Mouse (Mus musculus) heart, embryonic 16.5 days (tissue): Measurements from ENCODE around the gene Rab40c. TPM values are rescaled to one million over a fixed set of nuclear protein-coding genes. Genes with fewer than 3 reads are reported as not detected.
A peak's percentile ranks its signal among the peaks of the same experiment; 100 is the strongest.

Source experiments
- ATAC-seq: fragments of 200-750 bp; cut with Nextera tagmentation; replicated peaks from 2 replicates; pipeline ENCODE4 v1.8.0; 2017; ENCODE audit warnings: moderate number of reproducible peaks; ENCODE audit not compliant: insufficient read depth, low FRiP score; ENCODE audit errors: extremely low read depth
- H3K27ac ChIP-seq: fragments of 300-500 bp; sonication (generic); 2 replicates; pipeline ENCODE4 v1.5.1; 2014; ENCODE audit warnings: mild to moderate bottlenecking, low read length, control low read depth, moderate library complexity
- H3K27me3 ChIP-seq: fragments of 300-500 bp; sonication (generic); 2 replicates; pipeline ENCODE4 v1.6.1; 2014; ENCODE audit warnings: low read length, mixed read lengths; ENCODE audit not compliant: control insufficient read depth, insufficient read depth
- H3K36me3 ChIP-seq: fragments of 300-500 bp; sonication (generic); 2 replicates; pipeline ENCODE4 v1.6.1; 2014; ENCODE audit not compliant: control insufficient read depth, insufficient read depth
- H3K4me1 ChIP-seq: fragments of 300-500 bp; sonication (generic); 2 replicates; pipeline ENCODE4 v1.6.1; 2014; ENCODE audit warnings: low read length, mixed read lengths; ENCODE audit not compliant: control insufficient read depth, insufficient read depth
- H3K4me2 ChIP-seq: fragments of 300-500 bp; sonication (generic); 2 replicates; pipeline ENCODE4 v1.6.1; 2014; ENCODE audit warnings: low read depth, mild to moderate bottlenecking, control low read depth, low read length
- H3K4me3 ChIP-seq: fragments of 300-500 bp; sonication (generic); 2 replicates; pipeline ENCODE4 v1.5.1; 2014; ENCODE audit warnings: mild to moderate bottlenecking, control low read depth, low read length
- H3K9ac ChIP-seq: fragments of 300-500 bp; sonication (generic); 2 replicates; pipeline ENCODE4 v1.6.1; 2014; ENCODE audit warnings: low read length, control low read depth
- H3K9me3 ChIP-seq: fragments of 300-500 bp; sonication (generic); replicated peaks from 2 replicates; pipeline ENCODE4 v1.6.1; 2016; ENCODE audit warnings: low read length; ENCODE audit not compliant: control insufficient read depth
- WGBS: fragments of 180-500 bp; shearing (Covaris S2); extraction: QIAGEN DNeasy Blood & Tissue Kit; methylation state at CpG from one replicate; pipeline ENCODE4 v1.1.7; 2014; 5-methylcytosine and 5-hydroxymethylcytosine counted together
- polyA plus RNA-seq: library from polyadenylated mRNA; unstranded; fragments of >200 nt; fragmentation: Nextera tagmentation; extraction: Ambion mirVana; gene quantifications from 2 replicates; pipeline ENCODE4 v1.2.1, GENCODE M21; 2015

Gene Rab40c
- polyA plus RNA-seq, 1 experiment from 2014 or later = 14.5 TPM

DNA sequence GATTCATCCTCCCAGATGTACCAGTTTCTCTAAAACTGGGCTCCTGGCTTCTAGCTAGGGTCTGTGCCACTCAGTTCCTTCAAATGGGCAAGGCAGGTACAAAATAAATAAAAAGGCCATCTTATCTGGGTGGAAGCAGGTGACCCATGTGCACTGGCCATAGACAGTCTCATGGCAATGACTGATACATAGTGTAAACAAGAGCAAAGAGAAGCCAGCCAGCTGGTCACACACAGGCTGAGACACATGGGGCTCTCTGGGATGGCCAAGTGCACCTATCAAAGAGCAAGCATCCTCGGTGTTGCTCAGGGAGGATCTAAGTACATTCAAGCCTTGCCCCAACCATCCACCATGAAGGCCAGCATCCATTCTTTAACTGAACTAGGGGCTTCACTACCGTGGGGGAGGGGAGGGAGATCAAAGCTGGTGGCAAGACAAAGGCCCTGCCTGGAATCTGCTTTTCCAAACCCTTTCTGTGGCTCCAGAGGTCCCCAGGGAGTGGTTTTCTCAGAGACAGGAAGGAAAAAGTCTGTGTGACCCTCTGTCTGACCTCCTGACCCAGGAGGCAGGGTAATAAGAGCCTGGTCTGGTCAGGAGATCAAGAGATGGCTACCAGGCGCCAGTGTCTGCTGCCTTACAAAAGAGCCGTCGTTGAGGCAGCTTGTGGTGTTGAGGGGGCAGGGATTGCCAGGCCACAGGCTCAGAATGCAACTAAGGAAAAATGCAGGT, 38.5 kb downstream of the Rab40c start:
- Histone ChIP-seq H3K4me3 (no peak overlapping the region), H3K9me3 (no peaks in the 10 kb centered on the region), H3K4me1 (peaks cover 9% of the 10 kb centered on the region), H3K27ac (no peak overlapping the region), H3K9ac (no peak overlapping the region), H3K4me2 (no peak overlapping the region), H3K36me3 (peaks cover 16% of the 10 kb centered on the region), H3K27me3 (no peaks in the 10 kb centered on the region)
- 21% methylated on average over 5 of the region's 5 CpGs for WGBS
- ATAC-seq = no peak

DNA sequence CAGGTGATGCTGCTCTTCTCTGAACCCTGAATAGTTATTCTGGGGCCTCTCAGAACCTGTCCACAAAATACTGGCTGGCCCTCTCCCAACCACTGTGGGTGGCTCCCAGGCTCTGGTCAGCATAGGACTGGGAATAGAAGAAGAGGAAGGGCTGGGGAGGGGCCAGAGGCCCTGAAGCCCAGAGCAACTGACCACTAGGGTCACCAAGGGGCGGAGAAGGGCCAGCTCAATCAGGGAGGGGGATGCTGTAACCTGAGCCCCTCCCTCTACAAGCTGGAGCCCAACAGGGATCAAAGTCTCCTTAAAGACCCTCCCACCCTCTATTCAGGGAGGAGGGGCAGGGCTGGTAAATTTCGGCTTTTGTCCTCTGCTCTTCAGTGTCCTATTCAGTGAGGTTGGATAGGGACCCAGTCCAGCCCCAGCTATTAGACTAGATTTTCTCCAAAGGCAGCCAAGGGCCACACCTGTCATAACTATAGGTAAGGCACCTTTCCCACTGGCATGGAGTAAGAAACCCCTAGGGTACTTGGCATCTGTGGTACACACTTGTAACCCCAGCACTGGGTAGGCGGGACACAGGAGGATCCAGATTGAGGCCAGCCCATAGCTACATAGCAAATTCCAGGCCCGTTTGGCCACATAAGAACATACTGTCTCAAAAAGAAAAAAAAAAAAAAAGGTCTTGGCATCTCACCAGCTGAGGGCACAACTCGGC, 39.2 kb downstream of the Rab40c start, which contains the start of gene Wfikkn1:
Wfikkn1 (minus strand) TSS at position 663 of the 715 bp plus-strand sequence.
- H3K4me1 ChIP-seq = peaks cover 11% of the 10 kb centered on the region
- H3K4me2 ChIP-seq = no peak within 1 kb of the TSS
- H3K9me3 ChIP-seq = no peaks in the 10 kb centered on the region
- H3K9ac ChIP-seq = no peak within 1 kb of the TSS
- H3K27me3 ChIP-seq = no peaks in the 10 kb centered on the region
- WGBS = 61% methylated on average over 5 of the region's 5 CpGs
- ATAC-seq = no peak
- no peak within 1 kb of the TSS for H3K27ac ChIP-seq
- no peak within 1 kb of the TSS for H3K4me3 ChIP-seq
- H3K36me3 ChIP-seq = peaks cover 16% of the 10 kb centered on the region

DNA sequence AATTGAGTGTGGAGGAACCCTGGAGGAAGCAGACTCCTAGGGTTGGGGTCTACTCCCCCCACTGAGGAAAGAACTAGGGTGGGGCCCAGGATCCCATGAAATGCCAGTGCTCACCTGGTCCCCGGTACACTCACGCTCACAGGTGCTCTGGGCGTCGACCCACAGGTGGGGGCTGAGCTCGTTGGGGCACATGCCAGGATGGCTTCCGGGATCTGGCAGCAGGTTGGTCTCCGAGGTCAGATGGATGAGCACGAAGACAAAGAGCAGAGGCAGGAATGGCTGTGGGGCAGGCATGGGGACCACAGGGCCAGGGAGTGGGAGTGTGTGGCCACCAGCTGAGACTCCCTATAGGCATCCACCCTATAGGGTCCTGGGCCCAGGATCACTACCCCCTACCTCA, 39.8 kb downstream of the Rab40c start:
- ATAC-seq = no peak
- Histone ChIP-seq H3K36me3 (peaks cover 16% of the 10 kb centered on the region), H3K4me1 (peaks cover 11% of the 10 kb centered on the region), H3K4me2 (no peak overlapping the region), H3K9ac (no peak overlapping the region), H3K27ac (no peak overlapping the region), H3K9me3 (no peaks in the 10 kb centered on the region), H3K4me3 (no peak overlapping the region), H3K27me3 (no peaks in the 10 kb centered on the region)
- WGBS = 79% methylated on average over 8 of the region's 8 CpGs

DNA sequence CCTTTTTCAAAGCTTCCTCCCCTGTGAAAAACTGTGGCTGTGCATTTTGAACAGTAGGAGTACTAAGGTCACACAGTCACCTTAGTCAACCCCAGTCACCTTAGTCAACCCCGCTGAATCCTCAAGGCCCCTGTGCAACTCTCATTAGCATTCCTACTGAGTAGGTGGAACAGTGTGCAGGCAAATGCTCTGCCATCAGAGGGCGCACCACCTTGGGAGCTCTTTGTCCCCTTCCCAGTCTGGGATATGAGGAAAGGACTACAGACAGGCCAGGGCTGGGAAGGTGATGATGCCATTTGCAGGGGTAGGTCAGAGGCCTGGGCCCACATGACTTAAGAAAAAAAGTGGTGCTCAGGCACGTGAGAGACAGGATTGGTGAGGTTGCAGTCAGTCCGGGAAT, 40.3 kb downstream of the Rab40c start:
- no peak overlapping the region for H3K4me3 ChIP-seq
- H3K27ac ChIP-seq = no peak overlapping the region
- no peaks in the 10 kb centered on the region for H3K27me3 ChIP-seq
- no peak for ATAC-seq
- H3K9ac ChIP-seq = no peak overlapping the region
- no peaks in the 10 kb centered on the region for H3K9me3 ChIP-seq
- H3K4me1 ChIP-seq = peaks cover 13% of the 10 kb centered on the region
- H3K4me2 ChIP-seq = no peak overlapping the region
- WGBS = 69% methylated on average over 4 of the region's 4 CpGs
- H3K36me3 ChIP-seq = peaks cover 14% of the 10 kb centered on the region

DNA sequence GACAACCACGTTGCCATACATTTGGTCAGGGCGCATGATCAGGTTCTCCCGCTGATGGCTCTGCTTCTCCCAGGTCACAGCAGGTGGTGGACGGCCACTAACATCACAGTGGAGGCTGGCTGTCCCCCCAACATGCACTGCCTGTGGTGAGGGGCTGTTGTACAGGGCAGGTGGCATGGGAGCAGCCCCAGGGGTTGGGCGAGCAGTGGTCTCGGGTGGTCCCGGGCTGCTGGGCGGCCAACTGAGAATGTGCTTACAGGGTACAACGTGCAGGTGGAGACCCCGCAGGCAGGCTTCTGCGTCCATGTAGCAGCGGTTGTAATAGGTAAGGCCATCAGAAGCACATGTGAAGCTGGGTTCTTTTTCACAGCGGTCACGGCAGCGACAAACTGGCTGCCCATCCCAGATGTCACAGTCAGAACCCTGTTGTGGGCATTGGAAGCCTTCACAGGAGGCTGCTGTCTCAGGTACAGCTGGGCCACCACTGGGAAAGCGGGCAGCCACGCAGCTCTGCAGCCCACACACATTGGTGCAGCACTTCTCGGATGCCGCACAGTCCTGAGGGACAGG, 40.8 kb downstream of the Rab40c start:
- no peaks in the 10 kb centered on the region for H3K9me3 ChIP-seq
- H3K4me2 ChIP-seq = no peak overlapping the region
- peaks cover 19% of the 10 kb centered on the region for H3K4me1 ChIP-seq
- H3K27me3 ChIP-seq = no peaks in the 10 kb centered on the region
- ATAC-seq = no peak
- H3K4me3 ChIP-seq = no peak overlapping the region
- no peak overlapping the region for H3K9ac ChIP-seq
- peaks cover 10% of the 10 kb centered on the region for H3K36me3 ChIP-seq
- no peak overlapping the region for H3K27ac ChIP-seq
- 93% methylated on average over 19 of the region's 19 CpGs for WGBS

DNA sequence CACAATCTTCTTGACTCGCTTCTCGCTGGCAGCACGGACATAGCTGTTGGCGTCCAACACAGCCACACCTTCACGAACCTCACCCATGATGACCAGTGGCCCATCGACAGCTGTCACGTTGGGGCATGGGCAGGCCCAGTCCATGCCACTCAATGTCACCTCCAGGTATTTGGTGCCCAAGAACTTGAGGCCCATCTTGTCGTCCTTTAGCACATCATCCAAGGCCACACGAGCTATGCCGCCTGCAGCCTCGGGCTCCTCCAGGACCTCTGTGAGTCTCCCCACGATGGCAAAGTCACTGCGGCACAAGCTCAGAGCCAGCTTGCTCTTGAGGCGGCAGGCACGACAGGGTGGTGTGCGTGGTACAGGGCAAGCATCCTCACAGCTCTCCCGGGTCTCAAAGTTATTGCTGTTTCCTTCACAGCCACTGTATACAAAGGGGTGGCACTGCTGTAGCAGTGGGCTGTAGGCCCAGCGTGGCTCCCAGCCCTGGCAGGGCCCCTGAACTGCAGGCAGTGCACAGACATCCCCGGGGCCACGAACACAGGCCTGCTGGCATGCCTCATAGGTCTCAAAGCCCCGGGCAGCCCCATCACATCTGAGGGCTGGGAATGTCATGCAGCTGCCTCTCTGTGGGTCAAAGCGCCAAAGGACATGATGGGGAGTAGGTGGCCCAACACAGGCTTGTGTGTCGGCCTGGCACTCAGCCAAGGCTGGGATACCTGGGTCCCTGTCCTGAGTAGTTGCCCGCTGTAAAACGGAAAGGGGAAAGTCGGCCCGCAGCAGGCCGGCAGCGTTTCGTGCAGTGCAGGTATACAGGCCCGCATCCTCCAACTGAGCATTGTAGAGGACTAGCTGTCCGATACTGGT, 41.6 kb downstream of the Rab40c start:
- peaks cover 19% of the 10 kb centered on the region for H3K4me1 ChIP-seq
- no peaks in the 10 kb centered on the region for H3K27me3 ChIP-seq
- H3K36me3 ChIP-seq = peaks cover 3% of the 10 kb centered on the region
- no peak overlapping the region for H3K4me3 ChIP-seq
- no peaks in the 10 kb centered on the region for H3K9me3 ChIP-seq
- H3K27ac ChIP-seq = no peak overlapping the region
- no peak for ATAC-seq
- WGBS = 92% methylated on average over 32 of the region's 32 CpGs
- no peak overlapping the region for H3K9ac ChIP-seq
- H3K4me2 ChIP-seq = no peak overlapping the region

DNA sequence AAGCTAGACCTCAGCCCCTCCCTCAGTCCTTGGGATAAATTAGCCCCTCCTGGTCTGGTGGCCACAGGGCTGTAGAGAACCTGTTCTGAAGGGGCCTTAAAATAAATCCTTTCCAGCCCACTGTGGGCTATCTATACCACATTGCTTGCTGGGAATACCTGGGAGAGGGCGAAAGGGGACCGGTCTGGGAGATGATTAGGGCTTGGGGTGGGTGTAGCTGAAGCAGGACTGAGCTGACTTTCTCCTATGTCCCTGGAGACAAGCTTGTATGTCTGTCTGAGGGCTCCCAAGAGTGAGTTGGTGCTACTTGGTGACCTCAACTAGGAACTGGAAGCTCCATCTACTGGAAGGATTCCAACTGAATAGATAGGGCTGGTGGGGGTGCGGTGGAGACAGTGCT, 42.5 kb downstream of the Rab40c start:
- Histone ChIP-seq H3K27ac (no peak overlapping the region), H3K4me3 (no peak overlapping the region), H3K4me2 (no peak overlapping the region), H3K4me1 (peaks cover 19% of the 10 kb centered on the region), H3K27me3 (no peaks in the 10 kb centered on the region), H3K9ac (no peak overlapping the region), H3K36me3 (no peaks in the 10 kb centered on the region), H3K9me3 (no peaks in the 10 kb centered on the region)
- WGBS = 73% methylated on average over 3 of the region's 3 CpGs
- no peak for ATAC-seq

DNA sequence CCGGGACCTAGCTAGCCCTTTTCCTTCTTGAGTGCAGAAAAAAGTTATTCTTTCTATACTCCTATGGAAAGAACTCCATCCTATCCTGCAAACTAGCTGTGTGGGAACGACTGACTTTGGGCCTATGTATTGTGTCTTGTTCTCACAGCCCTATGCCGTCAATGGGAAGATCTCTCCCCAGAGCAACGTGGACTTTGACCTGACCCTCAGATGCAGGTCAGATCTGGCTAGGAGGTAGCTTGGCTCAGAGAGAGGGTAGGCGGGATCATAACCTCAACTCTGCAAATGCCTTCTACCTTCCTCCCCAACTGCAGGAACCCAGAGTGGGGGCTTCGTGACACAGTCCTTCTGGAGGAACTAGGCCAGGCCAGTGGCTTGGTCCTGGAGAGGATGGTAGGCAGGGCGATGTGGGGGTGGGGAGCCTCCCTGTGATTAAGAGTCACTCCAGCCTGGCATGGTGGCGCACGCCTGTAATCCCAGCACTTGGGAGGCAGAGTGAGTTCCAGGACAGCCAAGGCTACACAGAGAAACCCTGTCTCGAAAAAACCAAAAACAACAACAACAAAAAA, 43.1 kb downstream of the Rab40c start:
- ATAC-seq = no peak
- H3K27me3 ChIP-seq = no peaks in the 10 kb centered on the region
- H3K4me3 ChIP-seq = peak overlapping the region; percentile 80
- no peak overlapping the region for H3K27ac ChIP-seq
- 72% methylated on average over 10 of the region's 10 CpGs for WGBS
- peak overlapping the region; percentile 76 for H3K4me2 ChIP-seq
- H3K9me3 ChIP-seq = no peaks in the 10 kb centered on the region
- H3K9ac ChIP-seq = peak overlapping the region; percentile 81
- no peaks in the 10 kb centered on the region for H3K36me3 ChIP-seq
- H3K4me1 ChIP-seq = peaks cover 19% of the 10 kb centered on the region
